Mouse (Mus musculus) heart, adult 2 months (tissue): ENCODE data around the gene Dbi.

Experiments used
- CTCF ChIP-seq: fragments of 200-600 bp; IDR thresholded peaks from 2 replicates; pipeline ENCODE4 v1.8.1; 2022; ENCODE audit warnings: antibody characterized with exemption, mild to moderate bottlenecking, moderate library complexity
- POLR2A ChIP-seq: fragments of 200-500 bp; IDR thresholded peaks from 2 replicates; pipeline ENCODE4 v1.6.1; 2011; ENCODE audit warnings: mild to moderate bottlenecking, low read depth, low read length, control low read depth; ENCODE audit not compliant: insufficient read depth

- no peak for TF ChIP-seq CTCF
- no peak for TF ChIP-seq POLR2A
Measured at GRCm38 (mm10) chr1:120064036-120064682, 56.7 kb downstream of the Dbi start.
